Mouse (Mus musculus): ENCODE results near the gene Olfr1250. TPM values are rescaled to one million over a fixed set of nuclear protein-coding genes. Genes with fewer than 3 reads are reported as not detected.
"Not testable (repeated sequence)": the region's sequence is repeated elsewhere in the genome, so short reads cannot be mapped to it uniquely, and the experiment has no call there.

Gene Olfr1250
- polyA plus RNA-seq (2016; fragmentation: Nextera tagmentation; extraction: Ambion mirVana) = not detected in 2 replicates

GRCm38 (mm10) chr2:89661367-89661766 lies at the start of gene Olfr1250:
Gene Olfr1250, minus strand, starts transcription at chr2:89661467.
- no peaks in the 10 kb centered on the region for H3K27me3 ChIP-seq
- ATAC-seq (ENCODE audit: insufficient number of reproducible peaks, insufficient read depth, low FRiP score, low TSS enrichment) = no peak
- no peak within 1 kb of the TSS for H3K4me3 ChIP-seq
- H3K9me3 ChIP-seq = no peaks in the 10 kb centered on the region
- no peak within 1 kb of the TSS for H3K9ac ChIP-seq
- H3K4me1 ChIP-seq = no peaks in the 10 kb centered on the region
- H3K27ac ChIP-seq = no peak within 1 kb of the TSS
- no peak within 1 kb of the TSS for H3K4me2 ChIP-seq (replicated peaks)
- no peaks in the 10 kb centered on the region for H3K36me3 ChIP-seq

- H3K27me3 ChIP-seq = no peaks in the 10 kb centered on the region
- no peaks in the 10 kb centered on the region for H3K4me1 ChIP-seq
- no peak overlapping the region for H3K9ac ChIP-seq
- 76% methylated on average over 6 of the region's 6 CpGs for WGBS
- H3K9me3 ChIP-seq = no peaks in the 10 kb centered on the region
- H3K36me3 ChIP-seq = no peaks in the 10 kb centered on the region
- ATAC-seq (ENCODE audit: insufficient number of reproducible peaks, insufficient read depth, low FRiP score, low TSS enrichment) = no peak
- H3K4me2 ChIP-seq (replicated peaks) = no peak overlapping the region
- no peak overlapping the region for H3K4me3 ChIP-seq
- no peak overlapping the region for H3K27ac ChIP-seq
Observed at GRCm38 (mm10) chr2:89691980-89692379, 30.7 kb upstream of the Olfr1250 start.

GRCm38 (mm10) chr2:89671836-89672235 lies 10.6 kb upstream of the Olfr1250 start, which contains the start of gene Olfr1251:
Gene Olfr1251, minus strand, starts transcription at chr2:89671936.
- no peak for ATAC-seq (ENCODE audit: insufficient number of reproducible peaks, insufficient read depth, low FRiP score, low TSS enrichment)
- no peaks in the 10 kb centered on the region for H3K4me1 ChIP-seq
- H3K27me3 ChIP-seq = no peaks in the 10 kb centered on the region
- H3K36me3 ChIP-seq = no peaks in the 10 kb centered on the region
- no peak within 1 kb of the TSS for H3K4me2 ChIP-seq (replicated peaks)
- H3K4me3 ChIP-seq = no peak within 1 kb of the TSS
- H3K27ac ChIP-seq = no peak within 1 kb of the TSS
- no peaks in the 10 kb centered on the region for H3K9me3 ChIP-seq
- H3K9ac ChIP-seq = no peak within 1 kb of the TSS

GRCm38 (mm10) chr2:89634883-89635282 lies 26.4 kb downstream of the Olfr1250 start, which contains the start of gene Olfr1249:
Gene Olfr1249, minus strand, starts transcription at chr2:89634983.
- Histone ChIP-seq H3K36me3 (no peaks in the 10 kb centered on the region), H3K4me2 (replicated peaks) (no peak within 1 kb of the TSS), H3K27ac (no peak within 1 kb of the TSS), H3K4me3 (no peak within 1 kb of the TSS), H3K27me3 (no peaks in the 10 kb centered on the region), H3K9ac (no peak within 1 kb of the TSS), H3K9me3 (no peaks in the 10 kb centered on the region), H3K4me1 (no peaks in the 10 kb centered on the region)
- ATAC-seq (ENCODE audit: insufficient number of reproducible peaks, insufficient read depth, low FRiP score, low TSS enrichment) = no peak
- 94% methylated on average over 2 of the region's 2 CpGs for WGBS

GRCm38 (mm10) chr2:89618145-89618544 lies 43.1 kb downstream of the Olfr1250 start, which contains the start of gene Olfr1248:
Gene Olfr1248, minus strand, starts transcription at chr2:89618245.
- not testable (repeated sequence) for H3K4me3 ChIP-seq; H3K36me3 ChIP-seq; ATAC-seq (ENCODE audit: insufficient number of reproducible peaks, insufficient read depth, low FRiP score, low TSS enrichment); H3K27ac ChIP-seq; H3K27me3 ChIP-seq; H3K9me3 ChIP-seq; H3K9ac ChIP-seq; H3K4me2 ChIP-seq (replicated peaks); H3K4me1 ChIP-seq
- WGBS = 81% methylated on average over 1 of the region's 1 CpGs

GRCm38 (mm10) chr2:89614030-89614429 lies 47.2 kb downstream of the Olfr1250 start, which contains the start of gene Olfr1247:
Gene Olfr1247, minus strand, starts transcription at chr2:89614130.
- WGBS = 94% methylated on average over 2 of the region's 2 CpGs

More at GRCm38 (mm10) chr2:89614030-89614429, 47.2 kb downstream of the Olfr1250 start, which contains the start of gene Olfr1247:
- no peak within 1 kb of the TSS for H3K27ac ChIP-seq
- no peak within 1 kb of the TSS for H3K4me2 ChIP-seq (replicated peaks)
- no peak within 1 kb of the TSS for H3K9ac ChIP-seq
- no peaks in the 10 kb centered on the region for H3K9me3 ChIP-seq
- H3K4me3 ChIP-seq = no peak within 1 kb of the TSS
- ATAC-seq (ENCODE audit: insufficient number of reproducible peaks, insufficient read depth, low FRiP score, low TSS enrichment) = no peak
- H3K27me3 ChIP-seq = no peaks in the 10 kb centered on the region
- H3K36me3 ChIP-seq = no peaks in the 10 kb centered on the region
- H3K4me1 ChIP-seq = no peaks in the 10 kb centered on the region

Other genes with a start within 250 kb of the Olfr1250 start
- gene Olfr1239, start 241.1 kb downstream of the Olfr1250 start, polyA plus RNA-seq (2016; fragmentation: Nextera tagmentation; extraction: Ambion mirVana) = not detected in 2 replicates
- gene Olfr1240, start 218.5 kb downstream of the Olfr1250 start, polyA plus RNA-seq (2016; fragmentation: Nextera tagmentation; extraction: Ambion mirVana) = not detected in 2 replicates
- gene Olfr1241, start 174.3 kb downstream of the Olfr1250 start, polyA plus RNA-seq (2016; fragmentation: Nextera tagmentation; extraction: Ambion mirVana) = not detected in 2 replicates
- gene Olfr1242, start 163.1 kb downstream of the Olfr1250 start, polyA plus RNA-seq (2016; fragmentation: Nextera tagmentation; extraction: Ambion mirVana) = not detected in 2 replicates
- not detected in 2 replicates for gene Olfr1243, start 130.0 kb downstream of the Olfr1250 start, polyA plus RNA-seq (2016; fragmentation: Nextera tagmentation; extraction: Ambion mirVana)
- not detected in 2 replicates for gene Olfr1245, start 83.0 kb downstream of the Olfr1250 start, polyA plus RNA-seq (2016; fragmentation: Nextera tagmentation; extraction: Ambion mirVana)
- gene Olfr1246, start 68.3 kb downstream of the Olfr1250 start, polyA plus RNA-seq (2016; fragmentation: Nextera tagmentation; extraction: Ambion mirVana) = not detected in 2 replicates
- not detected in 2 replicates for gene Olfr1247, start 47.3 kb downstream of the Olfr1250 start, polyA plus RNA-seq (2016; fragmentation: Nextera tagmentation; extraction: Ambion mirVana)
- not detected in 2 replicates for gene Olfr1248, start 43.2 kb downstream of the Olfr1250 start, polyA plus RNA-seq (2016; fragmentation: Nextera tagmentation; extraction: Ambion mirVana)
- not detected in 2 replicates for gene Olfr1249, start 26.5 kb downstream of the Olfr1250 start, polyA plus RNA-seq (2016; fragmentation: Nextera tagmentation; extraction: Ambion mirVana)
- gene Olfr1251, start 10.5 kb upstream of the Olfr1250 start, polyA plus RNA-seq (2016; fragmentation: Nextera tagmentation; extraction: Ambion mirVana) = not detected in 2 replicates
- gene Olfr1252, start 63.5 kb upstream of the Olfr1250 start, polyA plus RNA-seq (2016; fragmentation: Nextera tagmentation; extraction: Ambion mirVana) = not detected in 2 replicates
- gene Olfr1253, start 95.6 kb upstream of the Olfr1250 start, polyA plus RNA-seq (2016; fragmentation: Nextera tagmentation; extraction: Ambion mirVana) = not detected in 2 replicates
- gene Olfr1254, start 132.2 kb upstream of the Olfr1250 start, polyA plus RNA-seq (2016; fragmentation: Nextera tagmentation; extraction: Ambion mirVana) = not detected in 2 replicates
- not detected in 2 replicates for gene Olfr1255, start 150.6 kb upstream of the Olfr1250 start, polyA plus RNA-seq (2016; fragmentation: Nextera tagmentation; extraction: Ambion mirVana)
- gene Olfr1256, start 180.1 kb upstream of the Olfr1250 start, polyA plus RNA-seq (2016; fragmentation: Nextera tagmentation; extraction: Ambion mirVana) = not detected in 2 replicates
- not detected in 2 replicates for gene Olfr48, start 186.7 kb upstream of the Olfr1250 start, polyA plus RNA-seq (2016; fragmentation: Nextera tagmentation; extraction: Ambion mirVana)
- gene Olfr1257, start 217.0 kb upstream of the Olfr1250 start, polyA plus RNA-seq (2016; fragmentation: Nextera tagmentation; extraction: Ambion mirVana) = not detected in 2 replicates

Data from embryonic facial prominence, embryonic 12.5 days (tissue).